Mouse (Mus musculus): ENCODE measurements around the gene Snx27. TPM values are rescaled to one million over a fixed set of nuclear protein-coding genes. Genes with fewer than 3 reads are reported as not detected.

Snx27 gene
- polyA plus RNA-seq, 1 experiment from 2014 or later, result 30.7 TPM

DNA sequence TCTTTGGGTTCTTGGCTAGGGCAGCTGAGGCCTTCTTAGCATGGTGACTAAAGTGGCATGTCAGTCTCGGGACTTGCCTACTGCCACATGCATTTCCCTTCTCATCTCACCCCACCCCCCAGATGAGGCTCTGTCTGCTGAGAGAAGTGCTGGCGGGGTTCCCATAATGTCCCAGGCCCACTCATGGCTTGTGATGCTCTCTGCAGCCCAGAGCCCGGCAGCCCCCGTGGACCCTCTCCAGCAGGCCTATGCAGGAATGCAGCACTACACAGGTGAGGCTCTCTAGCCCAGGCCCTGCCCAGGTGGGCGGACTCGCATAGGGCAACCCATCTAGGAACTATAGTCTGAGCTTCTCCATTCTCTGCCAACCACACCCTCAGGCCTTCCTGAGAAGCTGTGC lies 94.9 kb downstream of the Snx27 start:
- no peak overlapping the region for H3K4me2 ChIP-seq
- no peak overlapping the region for H3K9ac ChIP-seq
- peaks cover 16% of the 10 kb centered on the region for H3K4me1 ChIP-seq (replicated peaks)
- no peak overlapping the region for H3K4me3 ChIP-seq
- H3K27me3 ChIP-seq, result no peaks in the 10 kb centered on the region
- no peaks in the 10 kb centered on the region for H3K36me3 ChIP-seq
- H3K27ac ChIP-seq, result no peak overlapping the region
- 47% methylated on average over 6 of the region's 6 CpGs for WGBS
- H3K9me3 ChIP-seq (replicated peaks), result no peaks in the 10 kb centered on the region
- ATAC-seq (replicated peaks; ENCODE audit: insufficient number of reproducible peaks, insufficient read depth, low FRiP score, low read depth), result no peak

DNA sequence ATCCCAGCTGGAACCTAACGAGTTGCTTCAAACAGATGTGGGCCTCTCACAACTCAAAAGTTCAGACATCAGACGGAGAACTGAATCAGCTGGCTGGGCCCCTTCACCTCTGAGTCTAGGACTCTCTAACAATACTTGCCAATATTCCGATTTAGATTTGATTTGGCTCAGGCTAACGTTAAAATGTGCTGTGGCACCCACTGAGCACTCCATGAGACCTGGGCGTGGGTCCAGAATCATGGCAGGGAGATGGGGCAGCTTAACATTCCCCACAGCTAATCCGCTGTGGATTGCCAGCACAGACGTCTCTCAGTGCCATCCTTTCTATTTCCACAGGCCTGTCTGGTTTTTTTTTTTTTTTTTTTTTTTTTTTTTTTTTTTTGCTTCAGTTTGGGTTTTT lies 96.6 kb downstream of the Snx27 start:
- ATAC-seq (replicated peaks; ENCODE audit: insufficient number of reproducible peaks, insufficient read depth, low FRiP score, low read depth), result no peak
- Histone ChIP-seq H3K36me3 (no peaks in the 10 kb centered on the region), H3K4me1 (replicated peaks) (peaks cover 21% of the 10 kb centered on the region), H3K27ac (no peak overlapping the region), H3K9me3 (replicated peaks) (no peaks in the 10 kb centered on the region), H3K4me2 (no peak overlapping the region), H3K27me3 (peaks cover 9% of the 10 kb centered on the region), H3K4me3 (no peak overlapping the region), H3K9ac (no peak overlapping the region)
- WGBS, result 66% methylated on average over 7 of the region's 7 CpGs

DNA sequence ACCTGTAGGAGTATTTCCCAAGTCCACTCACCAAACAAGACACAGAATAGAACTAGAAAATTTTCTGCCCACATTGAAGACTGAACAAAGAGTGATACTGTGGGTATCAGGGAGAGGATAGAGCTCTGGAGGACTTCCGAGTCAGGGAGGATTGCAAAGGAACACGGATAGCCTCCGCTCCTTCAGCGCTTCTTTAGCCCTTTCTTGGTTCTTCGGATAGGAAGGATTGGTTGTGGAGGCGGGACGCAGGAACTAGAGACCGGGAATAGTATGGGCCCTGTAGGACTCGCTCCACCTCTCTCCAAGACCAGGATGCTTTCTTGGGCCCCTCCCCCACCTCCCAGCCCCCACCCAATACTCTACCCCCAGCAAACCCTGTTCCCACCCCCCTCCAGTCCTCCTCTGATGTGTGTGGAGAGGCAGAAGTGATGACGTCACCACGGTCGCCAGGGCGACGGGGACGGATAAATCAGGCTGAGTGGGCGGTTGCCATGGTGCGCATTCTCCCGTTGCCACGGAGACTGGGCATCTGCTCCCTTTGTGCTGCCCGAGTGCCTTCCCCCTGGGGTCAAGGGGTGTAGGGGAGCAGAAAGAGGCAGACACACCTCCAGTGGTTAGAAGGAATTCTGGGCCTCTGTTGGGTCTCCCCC lies 98.6 kb downstream of the Snx27 start:
- no peak overlapping the region for H3K27ac ChIP-seq
- H3K36me3 ChIP-seq, result no peaks in the 10 kb centered on the region
- peaks cover 28% of the 10 kb centered on the region for H3K27me3 ChIP-seq
- no peak; the same call in 1 of the 2 replicates for ATAC-seq (replicated peaks; ENCODE audit: insufficient number of reproducible peaks, insufficient read depth, low FRiP score, low read depth)
- H3K4me3 ChIP-seq, result no peak overlapping the region
- H3K9ac ChIP-seq, result no peak overlapping the region
- H3K4me1 ChIP-seq (replicated peaks), result peaks cover 21% of the 10 kb centered on the region
- H3K9me3 ChIP-seq (replicated peaks), result no peaks in the 10 kb centered on the region
- 32% methylated on average over 20 of the region's 20 CpGs for whole genome bisulfite sequencing
- H3K4me2 ChIP-seq, result no peak overlapping the region

DNA sequence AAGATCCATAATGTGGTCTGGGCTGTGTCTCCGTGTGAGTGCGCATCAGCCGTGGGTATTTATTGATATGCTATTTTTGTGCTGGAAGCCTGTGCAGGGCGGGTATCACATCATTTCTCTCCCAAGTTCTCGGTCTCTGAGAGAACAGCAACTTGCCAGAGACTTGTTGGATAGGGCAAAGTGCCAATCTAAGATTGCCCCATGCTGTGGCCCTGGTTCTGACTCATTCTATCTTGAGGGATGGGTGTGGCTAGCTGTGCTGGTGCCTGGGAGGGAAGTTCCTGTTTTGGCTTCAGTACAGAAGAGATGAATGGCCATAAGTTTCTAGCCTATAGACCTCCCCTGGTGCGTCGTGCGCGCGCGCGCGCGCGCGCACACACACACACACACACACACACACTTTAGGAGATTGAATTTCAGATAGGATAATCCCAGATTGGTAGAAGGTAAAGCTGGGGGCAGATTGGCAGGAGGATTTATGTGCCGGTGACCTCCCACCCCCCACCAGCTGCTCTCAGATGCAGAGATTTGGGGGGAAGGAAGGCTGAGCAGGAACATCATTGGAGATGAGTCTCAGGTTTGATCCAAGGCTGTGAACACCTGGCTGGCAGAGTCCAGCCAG lies 99.6 kb downstream of the Snx27 start:
- Histone ChIP-seq H3K4me2 (no peak overlapping the region), H3K9ac (no peak overlapping the region), H3K9me3 (replicated peaks) (no peaks in the 10 kb centered on the region), H3K4me1 (replicated peaks) (peaks cover 23% of the 10 kb centered on the region), H3K27ac (no peak overlapping the region), H3K36me3 (no peaks in the 10 kb centered on the region), H3K27me3 (peaks cover 35% of the 10 kb centered on the region), H3K4me3 (no peak overlapping the region)
- WGBS, result 74% methylated on average over 17 of the region's 17 CpGs
- no peak for ATAC-seq (replicated peaks; ENCODE audit: insufficient number of reproducible peaks, insufficient read depth, low FRiP score, low read depth)

DNA sequence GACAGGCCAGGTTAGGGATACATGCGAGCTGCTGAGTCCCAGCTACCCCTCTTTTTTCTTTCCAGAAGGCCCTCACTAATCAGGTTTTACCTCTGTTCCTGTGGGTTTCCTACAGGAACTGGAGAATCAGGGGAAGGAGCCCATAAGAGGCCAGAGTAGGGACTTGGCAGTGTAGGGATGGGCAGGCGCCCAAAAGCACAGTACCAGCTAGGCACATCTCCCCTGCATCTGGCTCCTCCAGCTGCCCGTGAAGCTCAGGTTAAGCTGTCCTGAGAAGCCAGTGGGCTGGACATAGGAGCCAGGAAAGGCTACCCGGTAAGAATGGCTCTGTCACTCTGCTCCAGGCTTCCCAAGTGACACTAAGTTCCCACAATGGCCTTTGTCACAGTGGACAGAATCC lies 101.1 kb downstream of the Snx27 start:
- peaks cover 14% of the 10 kb centered on the region for H3K4me1 ChIP-seq (replicated peaks)
- no peak overlapping the region for H3K4me3 ChIP-seq
- H3K9ac ChIP-seq, result no peak overlapping the region
- ATAC-seq (replicated peaks; ENCODE audit: insufficient number of reproducible peaks, insufficient read depth, low FRiP score, low read depth), result no peak
- H3K9me3 ChIP-seq (replicated peaks), result no peaks in the 10 kb centered on the region
- no peak overlapping the region for H3K4me2 ChIP-seq
- no peak overlapping the region for H3K27ac ChIP-seq
- WGBS, result 53% methylated on average over 4 of the region's 4 CpGs
- H3K36me3 ChIP-seq, result no peaks in the 10 kb centered on the region
- H3K27me3 ChIP-seq, result peaks cover 35% of the 10 kb centered on the region

DNA sequence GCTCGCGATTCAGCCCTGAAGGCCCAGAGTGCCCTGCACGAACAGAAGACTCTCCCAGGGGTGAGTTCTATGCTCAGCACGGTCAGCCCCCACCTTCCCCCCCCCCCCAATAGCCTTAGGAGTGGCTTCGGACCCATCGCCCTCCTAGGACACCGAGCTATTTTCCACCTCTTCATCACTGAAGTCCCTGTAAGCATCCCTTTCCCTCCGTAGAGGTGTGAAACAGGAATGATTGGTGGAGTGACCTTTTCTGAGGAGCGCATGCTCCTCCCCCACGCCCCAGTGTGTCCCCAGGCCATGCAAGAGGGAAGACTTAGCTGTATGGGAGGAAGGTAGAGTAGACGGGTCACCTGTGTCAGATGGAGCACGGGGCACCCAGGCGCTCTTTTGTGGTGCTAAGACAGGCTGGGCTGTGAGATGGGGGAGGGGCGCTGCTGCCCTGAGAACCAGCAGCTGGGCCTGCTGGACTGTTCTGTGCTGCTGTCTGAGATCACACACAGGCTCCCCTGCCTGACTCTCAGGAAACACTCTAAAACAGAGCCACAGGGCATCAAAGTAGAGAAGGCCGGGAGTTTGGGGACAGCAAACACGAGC lies 102.1 kb downstream of the Snx27 start, which contains the start of gene Riiad1:
TSS of gene Riiad1 (minus strand) at position 51 of the 594 bp plus-strand sequence.
- peak within 1 kb of the TSS; percentile 20 for H3K4me3 ChIP-seq
- H3K27me3 ChIP-seq, result peaks cover 35% of the 10 kb centered on the region
- H3K36me3 ChIP-seq, result no peaks in the 10 kb centered on the region
- peak within 1 kb of the TSS; percentile 54 for H3K4me2 ChIP-seq
- WGBS, result 12% methylated on average over 16 of the region's 16 CpGs
- H3K4me1 ChIP-seq (replicated peaks), result peaks cover 14% of the 10 kb centered on the region
- H3K9ac ChIP-seq, result no peak within 1 kb of the TSS
- no peak within 1 kb of the TSS for H3K27ac ChIP-seq
- ATAC-seq (replicated peaks; ENCODE audit: insufficient number of reproducible peaks, insufficient read depth, low FRiP score, low read depth), result no peak
- no peaks in the 10 kb centered on the region for H3K9me3 ChIP-seq (replicated peaks)

DNA sequence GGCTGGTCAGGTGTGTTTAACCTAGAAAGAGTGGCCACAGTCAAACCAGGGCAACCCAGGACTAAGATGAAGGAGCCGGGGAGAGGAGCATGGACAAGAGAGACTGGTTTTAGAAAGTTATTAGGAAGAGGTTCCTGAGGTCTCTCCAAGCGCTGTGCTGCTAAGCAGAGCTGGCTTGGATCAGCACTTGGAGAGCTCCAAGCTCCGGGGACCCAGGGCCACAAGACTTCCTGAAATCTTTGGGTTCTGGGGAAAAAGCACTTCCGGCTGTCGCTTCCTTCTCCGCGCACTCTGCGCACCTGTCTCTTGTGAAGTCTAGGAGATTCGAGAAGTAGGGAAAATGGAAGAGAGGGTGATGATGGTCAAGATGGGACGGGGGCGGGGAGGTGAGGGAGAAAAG lies 103.0 kb downstream of the Snx27 start:
- WGBS, result 7% methylated on average over 11 of the region's 11 CpGs
- no peaks in the 10 kb centered on the region for H3K36me3 ChIP-seq
- no peak for ATAC-seq (replicated peaks; ENCODE audit: insufficient number of reproducible peaks, insufficient read depth, low FRiP score, low read depth)
- H3K4me2 ChIP-seq, result peak overlapping the region; percentile 54
- H3K9ac ChIP-seq, result no peak overlapping the region
- no peaks in the 10 kb centered on the region for H3K9me3 ChIP-seq (replicated peaks)
- no peak overlapping the region for H3K27ac ChIP-seq
- H3K27me3 ChIP-seq, result peaks cover 35% of the 10 kb centered on the region
- H3K4me3 ChIP-seq, result peak overlapping the region; percentile 20
- H3K4me1 ChIP-seq (replicated peaks), result peaks cover 14% of the 10 kb centered on the region

DNA sequence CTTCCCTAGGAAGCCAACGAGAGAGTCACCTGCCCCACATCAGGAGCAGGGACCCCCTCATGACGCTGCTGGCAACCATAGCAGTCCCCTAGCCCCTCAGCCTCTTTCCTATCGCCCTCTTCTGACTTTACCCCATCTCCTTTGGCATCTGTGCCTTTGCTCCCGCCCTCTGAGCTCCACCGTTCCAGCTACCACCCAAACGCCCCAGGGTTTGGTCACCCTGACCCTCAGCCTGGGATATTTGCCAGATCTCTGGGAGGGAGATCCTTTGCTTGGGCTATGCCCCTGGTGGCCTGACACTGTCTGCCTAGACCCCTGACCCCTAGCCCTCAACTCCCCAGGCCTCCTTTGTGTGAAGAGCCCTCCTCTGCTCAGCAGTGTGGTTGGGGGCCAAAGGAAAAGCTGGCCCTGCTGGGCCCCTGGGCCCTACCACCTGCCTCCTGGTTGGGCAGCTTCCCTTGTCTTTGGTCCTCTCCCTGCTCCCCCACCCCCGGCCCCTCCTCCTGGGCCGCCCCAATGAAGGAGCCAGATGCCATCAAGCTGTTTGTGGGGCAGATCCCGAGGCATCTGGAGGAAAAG lies 103.8 kb downstream of the Snx27 start:
- H3K27ac ChIP-seq, result no peak overlapping the region
- no peak overlapping the region for H3K4me2 ChIP-seq
- H3K36me3 ChIP-seq, result no peaks in the 10 kb centered on the region
- ATAC-seq (replicated peaks; ENCODE audit: insufficient number of reproducible peaks, insufficient read depth, low FRiP score, low read depth), result no peak
- H3K27me3 ChIP-seq, result peaks cover 35% of the 10 kb centered on the region
- H3K4me1 ChIP-seq (replicated peaks), result peaks cover 21% of the 10 kb centered on the region
- WGBS, result 18% methylated on average over 9 of the region's 9 CpGs
- H3K4me3 ChIP-seq, result no peak overlapping the region
- H3K9me3 ChIP-seq (replicated peaks), result no peaks in the 10 kb centered on the region
- H3K9ac ChIP-seq, result no peak overlapping the region

DNA sequence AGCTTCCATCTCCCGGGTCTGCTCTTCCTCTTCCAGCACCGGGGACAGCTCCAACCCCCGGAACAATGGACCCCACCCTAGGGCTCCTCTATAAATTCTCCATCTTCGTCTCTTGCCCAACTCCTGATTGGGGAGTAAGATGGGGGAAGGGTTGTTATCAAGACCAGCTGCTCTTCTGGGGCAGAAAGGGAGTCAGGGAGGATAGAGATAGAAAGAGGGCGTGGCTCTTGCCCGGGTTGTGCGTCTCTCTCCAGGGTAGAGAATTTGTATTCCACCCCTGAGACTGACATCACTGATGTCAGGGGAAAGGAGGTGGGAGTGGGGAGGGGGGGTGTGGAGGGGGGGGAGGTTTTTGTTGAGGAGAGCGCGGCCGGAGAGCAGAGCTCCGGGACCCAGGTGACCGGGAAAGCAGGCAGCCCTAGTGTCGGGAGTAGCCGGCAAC lies 104.5 kb downstream of the Snx27 start, which contains the start of gene Celf3:
TSS of gene Celf3 (plus strand) at position 315 of the 442 bp plus-strand sequence.
- peaks cover 23% of the 10 kb centered on the region for H3K4me1 ChIP-seq (replicated peaks)
- H3K9me3 ChIP-seq (replicated peaks), result no peaks in the 10 kb centered on the region
- H3K36me3 ChIP-seq, result no peaks in the 10 kb centered on the region
- no peak within 1 kb of the TSS for H3K4me2 ChIP-seq
- no peak within 1 kb of the TSS for H3K27ac ChIP-seq
- no peak within 1 kb of the TSS for H3K4me3 ChIP-seq
- H3K27me3 ChIP-seq, result peaks cover 35% of the 10 kb centered on the region
- no peak; the same call in 1 of the 2 replicates for ATAC-seq (replicated peaks; ENCODE audit: insufficient number of reproducible peaks, insufficient read depth, low FRiP score, low read depth)
- H3K9ac ChIP-seq, result no peak within 1 kb of the TSS
- 2% methylated on average over 14 of the region's 14 CpGs for WGBS

DNA sequence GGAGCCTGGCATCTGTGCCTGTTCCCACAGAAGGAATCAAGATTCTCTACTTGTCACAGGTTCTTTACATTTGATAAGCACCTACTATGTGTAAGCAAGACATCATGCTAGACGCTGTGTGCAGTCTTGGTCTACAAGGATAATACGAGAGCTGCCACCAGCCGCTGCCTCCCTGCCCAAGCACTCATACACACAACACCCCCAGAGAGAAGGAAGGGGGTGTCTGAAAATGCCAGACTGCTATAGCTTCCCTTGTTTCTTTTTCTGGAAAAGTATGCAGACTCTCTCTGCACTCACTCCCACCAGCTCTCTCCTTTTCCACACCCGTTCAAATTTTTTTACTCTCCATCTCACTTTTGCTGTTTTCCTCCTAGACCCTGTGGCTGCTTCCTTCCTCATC lies 105.1 kb downstream of the Snx27 start:
- Histone ChIP-seq H3K4me3 (no peak overlapping the region), H3K36me3 (no peaks in the 10 kb centered on the region), H3K4me1 (replicated peaks) (peaks cover 23% of the 10 kb centered on the region), H3K4me2 (no peak overlapping the region), H3K27me3 (peaks cover 35% of the 10 kb centered on the region), H3K27ac (no peak overlapping the region), H3K9ac (no peak overlapping the region), H3K9me3 (replicated peaks) (no peaks in the 10 kb centered on the region)
- WGBS, result 52% methylated on average over 4 of the region's 4 CpGs
- ATAC-seq (replicated peaks; ENCODE audit: insufficient number of reproducible peaks, insufficient read depth, low FRiP score, low read depth), result no peak

DNA sequence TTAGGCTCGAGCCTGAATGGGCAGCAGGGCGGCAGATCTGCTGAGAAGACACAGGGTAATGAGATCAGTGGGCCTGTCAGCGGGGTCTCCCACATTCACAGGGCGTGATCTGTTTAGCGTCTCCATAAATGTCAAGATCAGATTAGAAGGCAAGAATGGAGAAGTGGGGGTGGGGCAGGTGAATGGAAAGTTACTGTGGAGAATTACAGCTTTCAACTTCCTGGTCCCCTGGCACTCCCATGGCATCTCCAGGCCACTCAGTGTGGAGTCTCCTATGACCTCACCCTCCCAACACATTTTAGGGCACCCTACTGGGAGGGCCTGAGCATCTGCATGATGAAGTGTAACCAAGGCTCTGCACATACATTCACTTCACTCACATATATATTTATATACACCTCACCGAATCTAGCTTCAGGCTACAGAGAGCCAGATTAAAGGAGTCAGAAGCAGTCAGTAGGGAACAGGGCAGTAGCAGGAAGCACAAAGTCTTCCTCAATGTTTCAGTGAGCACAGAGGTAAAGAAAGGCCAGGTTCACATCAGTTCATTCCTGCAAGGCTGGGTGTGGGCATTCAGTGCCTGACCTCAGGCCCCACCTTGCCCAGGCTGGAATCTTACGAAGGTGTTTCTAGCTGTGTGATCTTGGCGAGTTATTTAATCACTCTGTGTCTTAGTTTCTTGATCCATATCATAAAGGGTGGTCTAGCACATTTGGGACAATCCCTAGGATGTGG lies 106.0 kb downstream of the Snx27 start:
- Histone ChIP-seq H3K36me3 (no peaks in the 10 kb centered on the region), H3K4me3 (no peak overlapping the region), H3K9me3 (replicated peaks) (no peaks in the 10 kb centered on the region), H3K27ac (no peak overlapping the region), H3K9ac (no peak overlapping the region), H3K4me1 (replicated peaks) (peaks cover 25% of the 10 kb centered on the region), H3K4me2 (no peak overlapping the region), H3K27me3 (peaks cover 30% of the 10 kb centered on the region)
- ATAC-seq (replicated peaks; ENCODE audit: insufficient number of reproducible peaks, insufficient read depth, low FRiP score, low read depth), result no peak
- 48% methylated on average over 8 of the region's 8 CpGs for WGBS
